Mouse (Mus musculus): ENCODE measurements around the gene Ccdc13.

The Ccdc13 gene

GRCm38 (mm10) chr9:121838829-121839621 lies at the start of gene Ccdc13:
TSS of gene Ccdc13 (minus strand) at chr9:121839461.
- peak; percentile 71 to 80 for DNase-seq

GRCm38 (mm10) chr9:121882015-121882457 lies 42.8 kb upstream of the Ccdc13 start:
- DNase-seq = peak; percentile 64 to 80

- no peak for DNase-seq
Observed at GRCm38 (mm10) chr9:121881301-121881700, 42.0 kb upstream of the Ccdc13 start.

DNA sequence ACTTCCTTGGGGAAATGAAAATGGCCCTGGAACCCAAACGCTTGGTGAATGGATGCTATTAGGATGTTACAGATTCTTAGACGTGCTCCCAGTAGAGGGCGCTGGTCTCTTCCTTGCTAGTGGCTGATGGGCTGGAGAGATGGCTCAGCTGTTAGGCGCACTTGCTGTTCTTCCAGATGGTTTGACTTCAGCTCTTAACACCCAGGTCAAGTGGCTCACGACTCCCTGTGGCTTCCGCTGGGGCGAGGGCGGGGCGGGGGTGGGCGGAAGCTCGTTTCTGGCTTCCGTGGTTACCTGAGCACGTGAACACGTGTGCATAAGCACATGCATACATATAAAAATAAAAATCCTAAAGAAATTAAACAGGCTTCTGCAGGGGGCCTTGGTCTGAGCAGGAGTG lies 41.6 kb upstream of the Ccdc13 start:
- DNase-seq = peak; percentile 73 to 83

DNA sequence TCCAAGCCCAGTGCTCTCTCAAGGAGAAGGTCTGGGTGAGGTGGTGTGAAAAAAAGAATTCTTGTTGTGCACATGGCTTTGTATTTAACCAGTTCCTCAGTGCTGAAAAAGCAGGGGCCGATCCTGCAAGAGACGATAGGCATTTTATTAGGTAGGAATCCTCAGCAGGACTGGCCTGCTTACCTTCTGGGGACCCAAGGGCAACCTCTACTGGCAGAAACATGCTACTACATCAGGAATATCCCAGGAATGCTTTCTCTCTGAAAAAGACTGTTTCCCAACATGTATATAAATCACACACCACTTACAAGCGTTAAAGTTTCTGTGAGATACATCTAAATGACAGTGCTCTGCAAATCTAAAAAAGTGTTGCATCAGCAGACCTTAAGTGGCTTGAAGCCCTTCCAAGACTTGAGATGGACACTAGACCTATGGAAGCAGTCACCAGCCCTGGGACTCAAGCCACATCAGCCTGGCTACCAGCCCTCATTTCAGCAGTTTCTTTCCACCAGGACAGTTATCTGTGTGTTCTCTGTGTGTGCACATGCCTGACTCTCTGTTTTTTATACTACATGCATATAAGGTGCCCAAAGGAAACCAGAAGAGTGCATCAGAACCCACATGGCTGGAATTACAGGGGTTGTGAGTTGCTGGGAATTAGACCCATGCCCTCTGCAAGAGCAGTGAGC lies 37.9 kb upstream of the Ccdc13 start:
- peak in 1 of 2 experiments; percentile 65 for DNase-seq

GRCm38 (mm10) chr9:121873578-121873977 lies 34.3 kb upstream of the Ccdc13 start:
- DNase-seq = no peak

GRCm38 (mm10) chr9:121872062-121872683 lies 32.9 kb upstream of the Ccdc13 start:
- no peak for DNase-seq

- no peak for DNase-seq
Observed at GRCm38 (mm10) chr9:121869973-121870515, 30.8 kb upstream of the Ccdc13 start.

- DNase-seq = no peak
Observed at GRCm38 (mm10) chr9:121869432-121869831, 30.2 kb upstream of the Ccdc13 start.

GRCm38 (mm10) chr9:121868236-121868635 lies 29.0 kb upstream of the Ccdc13 start:
- no peak for DNase-seq

- no peak for DNase-seq
Observed at GRCm38 (mm10) chr9:121867632-121868031, 28.4 kb upstream of the Ccdc13 start.

- DNase-seq = no peak
Observed at GRCm38 (mm10) chr9:121865425-121866008, 26.3 kb upstream of the Ccdc13 start.

DNA sequence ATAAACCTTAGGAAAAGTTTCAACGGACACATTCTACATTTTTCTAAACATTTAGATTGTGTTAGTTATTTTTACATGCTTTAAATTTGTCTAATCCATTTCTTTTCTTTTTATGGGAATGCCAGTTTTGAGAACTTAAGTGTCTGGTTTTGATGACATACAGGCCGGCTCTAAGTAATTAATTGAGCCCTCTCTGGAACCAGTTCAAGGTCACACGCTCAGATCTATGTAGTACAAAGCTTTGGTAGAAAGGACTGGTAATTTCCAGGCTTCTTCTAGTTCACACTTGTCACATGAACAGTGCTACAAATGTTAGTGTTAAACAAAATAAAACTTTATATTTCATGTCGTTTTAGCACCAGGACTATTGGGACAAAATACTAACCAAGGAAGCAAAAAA lies 25.6 kb upstream of the Ccdc13 start:
- no peak for DNase-seq

GRCm38 (mm10) chr9:121860921-121861320 lies 21.7 kb upstream of the Ccdc13 start:
- no peak for DNase-seq

DNA sequence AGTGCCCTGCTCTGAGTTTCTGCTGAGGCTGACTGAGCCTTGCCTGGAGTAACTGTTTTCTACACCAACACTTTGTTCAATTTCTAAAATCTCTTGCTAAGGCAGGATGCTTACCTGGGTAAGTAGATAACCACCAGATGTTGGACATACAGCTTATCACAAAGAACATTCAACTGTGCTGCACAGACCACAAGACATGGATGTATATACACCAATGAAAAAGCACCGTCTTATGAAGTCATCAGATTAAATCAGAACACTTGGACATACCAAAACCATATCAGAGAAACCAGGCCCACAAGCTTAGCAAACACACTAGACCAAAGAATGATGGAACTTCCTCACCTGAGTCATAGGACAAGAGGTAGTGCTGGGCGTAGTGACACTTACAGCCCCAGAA lies 20.1 kb upstream of the Ccdc13 start:
- DNase-seq = no peak

DNA sequence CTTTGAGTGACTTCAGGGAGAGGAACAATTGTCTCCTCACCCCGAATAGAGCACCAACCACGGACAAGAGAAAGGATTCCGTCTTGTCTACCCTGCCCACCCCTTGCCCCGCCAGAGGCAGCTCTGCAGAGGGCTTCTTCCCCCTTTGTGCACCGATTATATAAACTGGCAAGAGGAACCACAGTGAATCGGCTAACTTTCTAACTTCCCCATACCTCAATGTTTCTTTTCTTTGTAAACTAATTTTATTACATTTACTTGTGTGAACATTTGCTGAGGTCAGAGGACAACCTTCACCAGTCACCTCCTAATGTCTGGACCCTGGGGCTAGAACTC lies 18.9 kb upstream of the Ccdc13 start, which contains the start of gene Higd1a:
Higd1a (minus strand) TSS at position 210 of the 336 bp plus-strand sequence.
- DNase-seq = no peak

DNA sequence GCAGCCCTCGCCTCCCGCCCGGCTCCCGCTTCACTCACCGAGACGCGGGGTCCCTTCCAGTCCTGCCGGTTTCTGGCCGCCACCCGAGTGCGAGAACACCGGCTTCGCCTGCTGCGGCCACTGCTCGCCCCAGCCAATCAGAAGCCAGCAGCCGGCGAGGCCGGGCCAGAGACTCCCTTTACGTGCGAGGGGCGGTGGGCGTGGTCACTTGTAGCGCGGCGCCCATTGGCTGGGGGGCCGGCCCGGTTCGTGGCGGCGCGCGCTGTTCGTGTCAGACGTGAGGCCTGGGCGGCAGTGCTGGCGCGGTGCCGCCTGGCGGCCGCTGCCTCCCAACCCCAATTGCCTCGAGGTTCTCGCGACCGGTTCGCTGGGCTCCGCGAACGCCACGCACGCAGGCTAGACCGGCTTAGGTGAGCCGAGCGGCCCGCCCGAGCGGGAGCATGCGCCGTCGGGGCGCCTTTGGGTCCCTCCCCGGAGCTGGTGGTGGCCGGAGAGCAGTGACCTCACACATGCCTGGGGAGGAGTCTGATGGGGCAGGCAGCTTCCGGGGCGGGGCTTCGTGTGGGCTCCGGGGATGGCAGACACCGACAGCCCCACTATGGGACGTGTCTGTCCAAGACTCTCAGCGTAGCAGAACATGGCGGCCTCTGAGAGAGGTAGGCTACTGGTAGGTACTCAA lies 18.4 kb upstream of the Ccdc13 start:
- peak; percentile 97 to 98 for DNase-seq

DNA sequence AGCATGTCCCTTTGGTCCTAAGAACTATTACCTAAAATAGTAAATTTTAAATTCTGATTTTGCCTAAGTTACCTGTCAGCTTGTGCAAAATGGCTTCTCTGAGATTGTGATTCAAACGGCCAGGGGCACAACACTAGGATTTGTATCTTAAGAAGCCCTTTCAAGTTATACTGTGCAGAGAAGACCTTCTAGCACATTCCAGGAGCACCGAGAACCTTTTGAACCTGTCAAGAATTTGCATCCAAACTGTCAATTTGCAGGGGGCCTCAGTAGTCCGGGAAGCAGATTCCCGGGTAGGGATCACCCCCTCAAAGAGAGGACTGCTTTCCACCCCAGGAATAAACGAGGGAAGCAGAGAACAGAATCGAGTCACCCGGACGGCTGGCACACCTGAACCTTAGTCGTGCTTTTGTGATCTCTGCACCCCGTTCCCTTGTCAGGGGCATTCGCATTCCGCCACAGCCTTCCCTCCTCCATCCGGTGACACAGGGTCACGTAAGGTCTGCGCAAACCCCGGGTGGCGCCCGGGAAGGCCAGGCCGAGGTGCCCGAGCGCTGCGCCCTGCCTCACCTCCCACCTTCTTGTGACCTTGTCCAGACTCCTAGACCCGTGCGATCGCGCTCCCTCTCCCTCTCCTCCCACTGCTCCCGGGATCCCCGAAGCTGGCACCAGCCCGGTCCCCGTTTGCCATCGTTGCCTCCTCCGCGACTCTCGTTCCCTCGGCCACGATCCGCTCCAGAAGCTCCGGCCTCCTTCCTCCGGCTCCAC lies 17.6 kb upstream of the Ccdc13 start:
- peak in 1 of 2 experiments; percentile 52 for DNase-seq

- peak in 1 of 2 experiments; percentile 42 for DNase-seq
Observed at GRCm38 (mm10) chr9:121854246-121854645, 15.0 kb upstream of the Ccdc13 start.

- no peak for DNase-seq
Observed at GRCm38 (mm10) chr9:121847842-121848241, 8.6 kb upstream of the Ccdc13 start.

- DNase-seq = no peak
Observed at GRCm38 (mm10) chr9:121847138-121847537, 7.9 kb upstream of the Ccdc13 start.

Data from lung, adult 18-20 months (tissue).